Mouse (Mus musculus) left cerebral cortex, postnatal 36 days (tissue): Measurements from ENCODE around the gene Acvr1. TPM values are rescaled to one million over a fixed set of nuclear protein-coding genes. Genes with fewer than 3 reads are reported as not detected.

Source experiments
- DNase-seq, 2 experiments: peaks; one replicate each; pipeline ENCODE4 v3.0.0; 2021 to 2022; ENCODE audit warnings: low spot score in 2 of 2, mixed read lengths in 1 of 2
- intact Hi-C: fragments of 180-260 bp; cut with DNase I; formaldehyde crosslinking; loops from one replicate; pipeline ENCODE4 v1.15.1; 2025
- total RNA-seq, 2 experiments: library from RNA; stranded (reverse); gene quantifications; 2 replicates each; pipeline ENCODE4 v1.2.3; 2021

The Acvr1 gene
- total RNA-seq, 2 experiments from 2014 or later: 31.0 to 31.3 TPM

DNA sequence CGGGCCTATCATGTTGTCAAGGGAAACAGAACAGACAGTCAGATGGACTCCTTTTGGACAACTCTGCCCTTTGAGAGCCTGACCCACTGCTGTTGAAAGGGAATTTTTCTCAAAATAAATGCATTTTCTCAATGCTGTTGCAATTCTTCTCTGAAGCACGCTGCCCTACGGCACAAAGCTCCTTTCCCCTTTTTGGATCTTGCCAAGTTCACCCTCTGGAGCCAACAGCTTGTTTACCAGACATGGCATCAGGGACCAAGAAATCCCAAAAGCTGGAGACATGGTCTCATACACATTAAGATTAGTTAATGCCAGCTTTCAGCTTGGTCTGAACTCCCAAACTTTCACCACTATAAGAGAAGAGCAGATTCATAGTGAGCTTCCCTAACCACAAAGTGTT, 130.0 kb downstream of the Acvr1 start:
- DNase-seq: no peak
- intact Hi-C loops: no loop called here

DNA sequence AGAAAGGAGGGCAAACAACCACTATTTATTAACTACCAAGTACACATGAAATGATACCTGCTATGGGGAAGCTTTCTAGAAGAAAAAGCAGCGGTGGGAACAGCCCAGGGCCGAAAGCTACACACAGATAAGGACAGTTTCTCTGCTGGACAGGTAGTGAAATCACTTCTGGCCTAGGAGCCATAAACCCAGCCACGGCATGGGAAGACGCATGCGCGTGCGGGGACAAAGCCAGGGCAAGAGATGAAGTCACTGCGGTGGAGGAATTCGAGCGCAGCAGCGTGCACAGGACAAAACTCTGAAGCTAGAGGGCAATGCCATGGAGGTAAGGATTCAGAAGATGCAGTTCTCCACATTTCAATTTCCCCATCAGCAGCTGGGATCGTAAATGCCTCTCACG, 131.4 kb downstream of the Acvr1 start:
- intact Hi-C loops: no loop called here
- no peak for DNase-seq

DNA sequence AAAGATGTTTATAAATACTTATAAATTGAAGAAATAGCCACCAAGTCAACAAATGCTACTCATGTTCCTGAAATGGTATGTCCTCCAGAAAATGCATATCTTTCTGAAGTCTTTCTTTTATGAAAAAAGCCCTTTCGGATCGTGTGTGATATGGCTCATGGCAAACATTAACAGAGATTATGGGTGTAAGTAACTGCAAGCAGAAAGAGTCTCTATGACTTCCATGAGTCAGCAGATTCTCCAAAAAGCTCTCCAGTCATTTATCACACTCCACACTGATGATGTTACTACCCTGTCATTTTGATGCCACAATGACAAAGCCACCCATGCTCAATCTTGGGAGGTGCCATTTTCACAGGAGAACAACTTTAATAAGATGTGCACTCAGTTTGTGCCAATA, 132.5 kb downstream of the Acvr1 start:
- intact Hi-C loops: loop anchor here (5.0 kb wide), 1 partner anchor 77 kb away; the partner anchor contains the start of gene Acvr1c
- DNase-seq: no peak

DNA sequence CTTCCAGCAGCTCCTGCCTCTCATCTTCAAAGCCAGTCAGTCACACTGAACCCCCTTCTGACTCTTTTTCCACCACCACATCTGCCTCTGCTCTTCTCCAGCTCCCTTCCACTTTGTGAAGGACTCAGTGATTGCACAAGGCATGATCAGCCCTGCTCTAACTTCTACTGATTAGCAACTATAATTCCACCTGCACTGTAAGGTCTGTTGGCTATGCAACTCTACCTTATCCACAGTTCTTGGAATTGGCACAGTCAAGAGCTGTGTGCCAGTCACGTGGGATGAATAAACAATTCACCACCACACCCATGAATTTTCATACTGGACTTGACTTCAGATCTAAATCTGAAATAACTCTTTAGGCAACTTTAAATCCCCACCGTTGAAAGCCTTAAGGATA, 133.6 kb downstream of the Acvr1 start:
- no peak for DNase-seq
- intact Hi-C loops: loop anchor here (5.0 kb wide), 1 partner anchor 76 kb away; the partner anchor contains the start of gene Acvr1c

DNA sequence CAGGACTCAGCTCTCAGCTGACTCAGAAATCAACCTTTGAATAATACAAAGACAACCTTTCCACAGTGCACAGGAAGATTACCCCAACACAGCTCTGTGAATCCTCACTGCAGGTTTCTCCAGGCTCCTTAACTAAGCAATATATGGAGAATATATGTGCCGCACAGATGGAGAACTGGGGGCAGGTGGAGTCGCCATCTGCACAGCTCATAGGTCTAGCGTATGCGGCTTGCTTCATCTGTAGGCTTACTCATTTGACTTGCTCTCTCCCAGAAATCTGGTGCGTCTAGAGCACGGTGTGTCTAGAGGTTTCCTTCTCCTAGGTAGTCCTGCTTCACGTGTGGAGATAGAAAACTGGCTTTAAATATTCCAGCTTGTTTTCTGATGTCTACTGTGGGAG, 134.7 kb downstream of the Acvr1 start:
- intact Hi-C loops: loop anchor here (5.0 kb wide), 1 partner anchor 75 kb away; the partner anchor contains the start of gene Acvr1c
- DNase-seq: peak; percentile 72 to 83

DNA sequence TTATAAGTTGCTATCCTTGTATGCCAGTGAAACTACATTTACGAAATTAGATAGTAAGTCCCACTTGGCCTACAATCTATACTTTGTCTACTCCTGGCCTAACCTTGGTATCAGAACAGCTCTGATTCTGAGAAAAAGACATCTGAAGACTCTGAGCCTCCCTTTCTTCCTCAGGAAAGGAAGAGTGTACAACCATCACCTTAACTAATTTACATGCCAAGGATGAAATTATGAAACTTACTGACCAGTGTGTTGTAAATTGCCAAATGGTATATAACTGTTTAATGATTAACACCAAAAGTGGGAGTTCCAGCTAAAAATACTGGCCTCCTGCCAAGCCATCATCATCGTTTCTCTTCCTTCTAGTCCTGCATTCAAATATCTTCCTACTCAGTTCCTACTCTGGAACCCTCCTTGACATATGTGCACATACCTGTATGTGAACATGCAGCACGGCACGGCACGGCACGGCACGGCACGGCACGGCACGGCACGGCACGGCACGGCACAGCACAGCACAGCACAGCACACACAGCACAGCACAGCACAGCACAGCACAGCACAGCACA, 141.4 kb downstream of the Acvr1 start:
- DNase-seq: no peak
- intact Hi-C loops: no loop called here

DNA sequence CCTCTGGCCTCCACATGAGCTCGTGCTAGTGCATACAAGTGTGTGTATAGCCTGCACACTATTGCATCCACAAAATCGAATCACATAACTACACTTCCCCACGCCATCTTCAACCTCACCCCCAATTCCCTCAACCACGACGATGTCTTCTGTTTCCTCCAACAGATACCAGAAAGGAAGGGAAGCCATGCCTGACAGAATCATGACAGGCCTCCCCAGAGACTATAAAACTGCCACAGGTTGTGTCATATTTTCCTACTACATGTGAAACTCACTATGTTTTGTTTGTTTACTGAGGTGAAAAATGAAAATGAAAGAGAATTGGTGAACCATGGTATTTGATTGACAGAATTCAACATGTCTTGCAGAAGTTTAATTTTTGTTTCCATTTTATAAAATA, 143.6 kb downstream of the Acvr1 start:
- intact Hi-C loops: no loop called here
- DNase-seq: no peak

DNA sequence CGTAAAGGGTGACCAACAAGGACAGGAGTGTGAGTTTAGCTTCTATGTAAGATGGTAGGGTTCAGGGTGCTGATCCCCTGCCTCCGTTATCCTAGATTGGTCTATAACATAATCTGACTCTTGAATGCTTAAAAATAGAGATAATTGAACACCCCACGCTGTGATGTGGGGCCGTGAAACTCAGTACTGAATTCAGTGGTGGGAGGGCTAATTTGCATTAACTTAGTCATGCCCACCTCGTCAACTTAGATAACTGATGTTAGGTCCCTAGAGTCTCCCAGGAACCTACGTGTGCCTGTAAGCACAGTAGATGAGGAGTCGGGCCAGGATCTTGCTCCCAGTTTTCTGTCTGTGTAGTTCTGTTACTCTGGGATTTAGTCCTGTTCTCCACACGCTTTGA, 147.4 kb downstream of the Acvr1 start:
- DNase-seq: no peak
- intact Hi-C loops: no loop called here

DNA sequence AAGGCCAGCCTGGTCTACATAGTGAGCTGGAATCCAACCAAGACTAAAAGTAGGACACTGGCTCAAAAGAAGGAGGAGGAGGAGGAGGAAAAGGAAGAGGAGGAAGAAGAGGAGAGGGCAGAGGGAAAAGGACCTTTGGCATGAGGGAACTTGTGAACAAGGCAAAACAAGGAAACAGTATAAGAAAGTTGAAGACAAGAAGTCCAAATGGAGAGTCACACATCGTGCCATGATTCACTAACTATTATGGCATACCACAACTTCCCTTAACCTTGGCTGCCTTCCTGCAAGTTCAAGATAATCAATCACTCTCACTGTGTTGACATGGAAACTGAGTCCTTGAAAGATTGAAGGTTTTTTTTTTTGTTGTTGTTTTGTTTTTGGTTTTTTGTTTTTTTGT, 148.8 kb downstream of the Acvr1 start:
- no peak for DNase-seq
- intact Hi-C loops: no loop called here

DNA sequence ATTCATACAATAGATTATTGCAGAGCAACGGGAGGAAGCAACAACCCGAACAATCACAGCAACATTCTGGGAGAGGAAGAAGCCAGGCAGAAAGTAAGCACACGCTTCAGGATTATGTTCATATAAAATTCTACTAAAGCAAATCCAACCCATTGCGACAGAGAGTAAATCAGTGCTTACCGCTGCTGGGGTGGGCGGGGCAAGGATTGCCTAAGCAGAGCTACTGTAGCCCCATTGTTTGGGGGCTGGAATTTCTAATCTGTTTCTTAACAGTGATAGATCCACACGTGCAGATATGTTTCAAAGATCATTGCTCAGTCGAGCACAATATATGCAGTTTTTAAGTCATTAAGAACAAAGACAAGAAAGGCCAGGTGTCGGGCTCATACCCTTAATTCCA, 149.3 kb downstream of the Acvr1 start:
- intact Hi-C loops: no loop called here
- no peak for DNase-seq

DNA sequence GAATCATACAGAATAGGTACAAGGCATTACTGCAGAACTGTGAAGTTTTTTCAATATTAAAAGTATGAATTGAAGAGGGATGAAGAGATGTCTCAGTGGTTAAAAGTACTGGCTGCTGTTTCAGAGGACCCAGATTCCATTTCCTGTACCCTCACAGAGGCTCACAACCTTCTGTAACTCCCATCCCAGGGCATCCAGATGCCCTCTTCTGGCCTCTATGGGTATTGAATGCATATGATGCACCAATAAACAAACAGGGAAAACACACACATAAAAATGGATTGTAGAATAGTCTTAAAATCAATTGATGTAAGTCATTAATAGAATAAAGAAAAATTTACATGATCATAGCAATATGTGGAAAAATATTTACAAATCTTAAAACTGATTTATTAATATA, 151.9 kb downstream of the Acvr1 start:
- intact Hi-C loops: no loop called here
- DNase-seq: no peak

DNA sequence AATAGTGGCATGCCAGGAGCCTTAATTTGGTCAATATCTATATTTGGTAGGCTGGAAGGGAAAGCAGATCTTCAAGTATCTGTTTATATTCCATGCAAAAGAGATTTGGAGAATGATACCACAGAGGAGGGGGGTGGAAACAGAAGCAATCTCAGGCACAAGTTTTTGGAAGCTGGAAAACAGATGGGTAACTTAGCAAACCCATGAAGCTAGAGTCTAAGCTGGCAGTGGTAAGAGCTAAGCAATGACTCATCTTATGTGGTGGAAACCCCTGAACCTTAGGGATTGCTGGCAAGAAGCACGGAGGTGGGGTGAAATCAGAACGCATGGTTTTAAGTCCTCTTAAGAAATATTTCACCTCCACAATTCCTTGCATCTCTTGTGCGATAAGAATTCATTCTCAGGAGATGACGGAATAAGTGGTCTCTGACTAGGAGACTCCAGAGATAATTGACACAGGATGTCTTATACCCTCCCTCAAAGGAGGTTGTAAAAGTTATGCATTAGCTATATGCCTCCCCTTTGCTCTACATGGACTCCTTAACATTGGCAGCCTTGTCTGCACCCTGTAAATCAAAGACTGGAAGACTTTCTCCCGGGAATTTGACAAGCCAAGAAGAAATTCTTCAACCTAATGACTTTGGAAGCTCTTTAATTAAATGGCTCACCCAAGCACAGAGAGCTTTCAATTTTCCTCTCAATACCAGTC, 157.9 kb downstream of the Acvr1 start:
- intact Hi-C loops: no loop called here
- DNase-seq: no peak

DNA sequence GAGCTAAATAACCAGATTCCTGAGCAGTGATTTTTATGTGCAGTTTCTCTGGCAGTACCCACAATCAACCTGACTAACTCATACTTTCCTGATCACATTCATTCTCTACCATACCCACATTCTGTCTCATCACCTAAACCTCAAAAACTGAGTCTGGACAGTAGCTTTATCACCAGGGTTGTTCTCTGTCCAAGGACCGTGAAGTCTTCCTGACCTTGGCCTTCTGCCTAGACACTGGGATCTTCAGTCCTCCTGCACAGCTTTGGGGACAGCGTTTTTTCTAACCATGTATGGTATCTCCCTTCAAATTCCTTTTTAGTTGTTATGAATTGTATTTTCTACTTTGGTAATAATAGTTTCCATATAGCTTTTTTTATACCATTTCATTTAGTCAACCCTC, 163.5 kb downstream of the Acvr1 start:
- no peak for DNase-seq
- intact Hi-C loops: no loop called here

DNA sequence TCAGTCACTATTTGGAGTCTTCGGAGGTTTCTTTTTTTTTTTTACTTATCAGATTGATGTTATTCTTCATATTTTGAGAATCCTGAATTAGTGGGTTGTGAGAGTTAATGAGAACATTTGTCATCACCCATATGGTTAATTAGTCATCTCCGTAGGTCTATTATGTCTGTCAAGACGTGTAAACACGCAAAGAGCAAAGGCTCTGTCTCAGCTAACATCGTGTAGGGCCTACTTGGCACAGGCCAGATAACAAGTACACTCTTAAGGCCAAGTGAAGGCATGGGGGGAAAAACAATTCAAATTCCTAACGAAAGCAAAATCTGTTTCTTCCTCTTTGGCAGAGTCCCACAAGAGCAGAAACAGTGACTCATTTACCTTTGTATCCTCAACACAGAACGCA, 178.4 kb downstream of the Acvr1 start:
- intact Hi-C loops: no loop called here
- DNase-seq: no peak

DNA sequence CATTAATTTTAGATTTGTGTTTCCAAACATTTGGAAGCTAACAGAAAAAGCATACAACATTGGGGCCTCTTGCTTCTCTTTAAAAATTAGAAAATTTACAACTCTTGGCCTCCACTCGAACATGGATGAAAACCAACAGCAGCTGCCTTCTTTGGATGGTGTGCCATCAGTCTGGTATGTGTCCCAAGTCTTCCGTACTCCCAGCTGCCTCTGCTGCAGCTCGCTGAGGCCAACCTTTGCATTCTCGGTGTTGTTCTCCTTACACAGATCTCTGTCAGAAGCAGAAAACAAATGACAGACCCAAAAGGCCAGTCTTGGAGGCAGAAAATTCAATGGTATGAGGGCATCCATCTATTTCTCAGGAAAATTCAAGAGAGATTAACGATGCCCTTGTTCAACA, 186.9 kb downstream of the Acvr1 start:
- intact Hi-C loops: no loop called here

DNA sequence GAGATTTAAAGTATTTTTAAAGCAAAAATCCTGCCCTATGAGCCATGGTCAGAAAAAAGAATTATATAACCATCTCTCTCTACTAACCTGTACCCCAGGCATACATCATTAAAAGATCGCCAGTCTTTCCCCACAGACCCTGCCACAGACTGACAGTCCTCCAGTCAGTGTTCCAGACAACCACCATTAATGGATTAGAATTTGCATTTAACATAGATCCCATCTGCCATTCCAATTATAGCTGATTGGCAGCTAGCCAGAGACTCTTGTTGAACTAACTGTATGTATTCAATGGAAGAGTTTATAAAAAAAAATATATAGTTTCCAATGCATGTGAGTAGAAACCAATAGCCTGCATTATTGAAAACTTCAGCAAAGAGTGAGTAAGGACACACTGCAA, 187.5 kb downstream of the Acvr1 start:
- no peak for DNase-seq
- intact Hi-C loops: no loop called here

More for the DNA sequence above, 186.9 kb downstream of the Acvr1 start:
- no peak for DNase-seq

DNA sequence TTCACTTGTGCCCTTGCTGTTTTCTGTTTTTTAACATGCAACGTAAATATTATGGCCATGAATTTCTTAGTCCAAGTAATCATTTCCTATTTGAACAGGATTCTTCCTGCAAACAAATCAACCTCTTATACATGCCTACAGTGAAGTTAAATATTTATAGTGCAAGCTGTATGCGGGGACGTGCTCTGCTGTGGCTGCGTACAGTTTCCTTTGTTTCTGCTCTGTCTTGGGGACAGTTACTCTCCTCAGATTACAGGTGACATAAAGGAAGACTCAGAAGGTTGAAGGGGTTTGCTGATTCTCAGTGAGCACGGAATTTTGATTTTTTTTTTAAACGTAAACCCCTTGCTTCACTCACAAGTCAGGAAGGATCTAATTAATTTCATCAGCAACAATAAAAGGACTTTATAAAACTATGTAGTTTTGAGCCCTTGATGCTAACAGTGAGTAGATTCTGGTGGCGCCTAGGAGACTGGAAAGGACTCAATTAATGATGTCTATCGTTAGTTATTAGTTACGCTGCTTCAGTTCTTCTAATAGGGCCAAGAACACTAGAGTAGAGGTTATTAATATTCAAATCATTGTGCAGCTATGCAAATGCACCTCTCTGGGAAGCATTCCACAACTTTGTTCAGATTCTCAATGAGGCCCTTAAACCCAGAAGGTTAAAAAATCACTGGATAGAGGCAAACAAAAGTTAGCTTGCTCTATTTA, 189.4 kb downstream of the Acvr1 start:
- intact Hi-C loops: no loop called here
- DNase-seq: no peak

DNA sequence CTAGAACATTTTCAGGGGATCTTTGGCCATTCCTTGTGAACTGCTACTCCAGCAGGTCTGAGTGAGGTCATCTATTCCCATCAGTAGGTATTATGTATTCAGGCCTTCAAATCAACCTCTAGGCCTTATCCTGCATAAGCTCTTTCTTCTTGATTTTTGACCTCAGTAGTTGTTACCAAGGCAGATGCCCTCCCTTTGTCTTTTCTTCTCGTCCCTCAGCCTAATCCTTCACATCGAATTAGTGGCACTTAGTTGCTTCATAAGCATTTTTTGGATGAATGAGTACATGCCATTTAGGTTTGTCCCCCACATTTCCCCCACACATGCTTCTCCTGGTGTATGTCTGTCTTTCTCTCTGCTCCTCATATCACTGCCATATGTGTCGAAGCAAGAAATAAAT, 200.8 kb downstream of the Acvr1 start:
- intact Hi-C loops: no loop called here
- no peak for DNase-seq

DNA sequence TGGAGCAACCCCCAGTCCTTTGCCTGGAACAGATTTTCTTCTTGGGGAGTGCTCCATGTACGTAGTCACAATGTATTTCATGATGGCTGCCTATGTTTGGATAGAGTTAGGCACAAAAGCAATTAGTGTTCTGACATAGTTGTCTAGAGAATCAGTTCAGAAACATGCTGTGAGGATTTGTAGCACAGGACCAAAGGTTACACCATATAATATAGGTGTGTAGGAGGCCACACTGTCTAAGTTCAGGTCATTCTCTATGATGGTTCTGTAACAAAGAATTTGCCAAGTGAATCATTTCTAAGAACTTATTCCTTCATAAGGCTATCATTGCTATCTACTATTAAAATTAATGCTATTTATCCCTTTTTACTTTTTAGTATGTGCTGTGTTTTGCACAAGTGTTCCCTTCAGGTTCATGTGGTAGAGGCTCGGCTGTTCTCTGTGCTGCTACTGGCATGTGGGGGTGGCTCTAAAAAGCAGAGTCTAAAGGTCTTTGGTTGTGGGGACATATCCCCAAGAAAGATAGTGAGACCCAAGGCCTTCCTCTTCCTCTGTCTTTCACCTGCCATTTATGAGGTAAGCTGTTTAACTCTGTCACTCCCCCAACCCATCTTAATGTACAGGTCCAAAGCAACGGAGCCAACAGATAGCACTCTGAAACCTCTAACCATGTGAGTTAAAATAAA, 205.5 kb downstream of the Acvr1 start:
- intact Hi-C loops: no loop called here
- no peak for DNase-seq

DNA sequence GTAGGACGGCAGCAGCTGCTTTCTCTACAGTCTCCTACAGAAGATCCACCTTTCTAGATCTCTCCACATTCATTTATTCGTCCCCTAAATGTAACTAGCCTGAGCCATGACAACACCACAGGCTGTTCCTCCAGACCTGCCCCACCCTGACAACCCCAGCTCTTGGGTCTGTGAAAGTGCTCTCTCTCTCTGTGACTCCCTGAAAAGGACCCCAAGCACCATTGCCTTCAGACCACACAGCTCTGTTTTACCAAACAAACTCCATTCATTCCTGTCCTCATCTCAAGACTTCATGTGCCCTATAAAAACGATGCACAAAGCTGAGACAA, 208.9 kb downstream of the Acvr1 start:
- DNase-seq: no peak
- intact Hi-C loops: loop anchor here (5.0 kb wide), 1 partner anchor 74 kb away; no protein-coding TSS in a partner anchor
